Mouse (Mus musculus) frontal cortex, postnatal 25 days (tissue): ENCODE results near the gene Tub.

Source experiments
- DNase-seq, 2 experiments: peaks; one replicate each; pipeline ENCODE4 v3.0.0; 2022; ENCODE audit warnings: low spot score in 2 of 2

Gene Tub

DNA sequence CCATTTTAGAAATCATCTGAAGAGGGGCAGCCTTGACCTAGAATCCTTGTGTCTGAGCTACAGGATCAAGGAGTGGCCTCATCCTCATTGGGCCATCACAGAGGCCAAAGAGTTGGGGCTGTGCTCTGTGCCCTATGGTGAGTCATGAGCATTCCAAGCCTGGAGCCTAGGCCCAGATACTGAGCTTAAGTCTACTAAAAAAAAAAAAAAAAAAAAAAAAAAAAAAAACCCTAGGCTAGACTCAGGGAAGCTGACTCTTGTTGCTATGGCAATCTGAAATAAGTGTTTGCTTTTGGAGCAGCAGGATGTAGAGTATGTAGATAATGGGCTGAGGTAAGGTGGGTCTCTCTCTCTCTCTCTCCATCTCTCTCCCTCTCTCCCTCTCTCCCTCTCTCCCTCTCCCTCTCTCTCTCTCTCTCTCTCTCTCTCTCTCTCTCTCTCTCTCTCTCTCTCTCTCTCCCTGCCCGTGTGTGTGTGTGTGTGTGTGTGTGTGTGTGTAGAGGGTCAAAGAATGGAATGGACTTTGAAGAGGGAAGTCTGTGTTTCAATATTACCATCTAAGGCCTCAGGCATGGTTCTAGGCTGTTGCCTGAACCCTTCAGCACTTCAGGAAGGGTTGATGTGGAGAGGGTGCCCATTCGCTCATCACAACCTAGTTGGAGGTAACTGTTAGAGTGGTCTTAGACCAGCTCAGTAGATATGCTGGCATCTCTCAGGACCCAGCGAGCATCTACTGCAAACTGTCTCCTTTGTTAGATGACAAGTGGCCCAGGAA, 36.0 kb downstream of the Tub start:
- no peak for DNase-seq

DNA sequence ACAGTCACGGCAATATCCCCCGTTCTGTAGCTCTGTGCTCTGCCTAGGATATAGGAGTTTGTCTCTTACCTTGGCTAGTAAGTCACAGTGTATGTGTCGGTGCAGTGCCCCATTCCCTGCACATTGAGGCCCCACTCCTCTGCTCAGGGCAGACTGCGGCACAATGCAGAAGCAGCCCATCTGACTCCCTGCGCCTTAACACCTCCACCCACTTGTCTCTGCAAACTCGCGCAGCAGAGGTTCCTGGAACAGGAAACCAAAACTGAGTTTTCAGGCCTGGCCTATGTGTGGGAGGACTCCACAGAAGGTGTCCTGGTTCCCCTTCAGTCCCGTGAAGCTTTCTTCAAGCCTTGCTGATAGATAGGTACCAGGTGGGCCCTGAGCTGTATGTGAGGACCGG, 41.1 kb downstream of the Tub start:
- DNase-seq: no peak

- DNase-seq: no peak
Observed at GRCm38 (mm10) chr7:108993230-108993629, 43.1 kb downstream of the Tub start.

- DNase-seq: no peak
Observed at GRCm38 (mm10) chr7:108993881-108994291, 43.7 kb downstream of the Tub start.

GRCm38 (mm10) chr7:108996156-108996555, 46.0 kb downstream of the Tub start:
- no peak for DNase-seq

GRCm38 (mm10) chr7:109000315-109000954, 50.3 kb downstream of the Tub start:
- DNase-seq: no peak

DNA sequence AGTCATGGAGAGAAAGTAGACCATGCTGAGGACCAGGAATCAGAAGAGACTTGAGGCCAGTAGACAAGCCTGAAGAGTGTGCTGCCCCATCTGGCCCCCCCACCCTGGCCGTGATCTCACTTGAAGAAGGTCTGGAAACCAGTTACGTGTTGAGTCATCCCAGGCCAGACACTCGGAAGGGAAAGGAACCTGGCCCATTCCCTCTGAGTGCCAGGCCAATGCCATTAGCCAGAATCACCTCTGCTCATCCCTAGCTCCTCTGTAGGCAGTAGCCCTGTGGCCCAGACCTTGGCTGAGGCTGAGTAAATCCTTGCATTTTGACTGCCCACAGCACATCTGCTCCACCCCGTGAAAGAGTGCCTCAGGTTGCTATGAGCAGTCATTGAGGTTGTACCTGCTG, 51.8 kb downstream of the Tub start:
- no peak for DNase-seq

DNA sequence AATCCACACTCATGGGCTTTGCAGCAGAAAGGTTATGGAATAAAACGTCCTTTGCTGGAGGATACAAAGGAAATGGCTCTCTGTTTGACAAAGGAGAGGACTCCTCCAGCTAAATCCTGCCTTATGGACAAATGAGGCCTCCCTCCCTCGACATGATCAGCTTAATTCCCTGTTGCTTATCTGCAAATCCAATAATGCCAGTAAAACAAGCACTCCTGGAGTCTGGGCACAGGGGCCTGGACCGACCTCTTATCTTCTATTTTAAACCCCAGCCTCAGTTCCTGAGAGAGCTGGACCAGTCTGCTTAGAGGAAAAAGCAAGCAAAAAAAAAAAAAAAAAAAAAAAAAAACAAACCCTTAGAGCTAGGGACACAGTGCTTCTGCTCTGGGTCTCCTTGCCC, 53.5 kb downstream of the Tub start:
- no peak for DNase-seq

DNA sequence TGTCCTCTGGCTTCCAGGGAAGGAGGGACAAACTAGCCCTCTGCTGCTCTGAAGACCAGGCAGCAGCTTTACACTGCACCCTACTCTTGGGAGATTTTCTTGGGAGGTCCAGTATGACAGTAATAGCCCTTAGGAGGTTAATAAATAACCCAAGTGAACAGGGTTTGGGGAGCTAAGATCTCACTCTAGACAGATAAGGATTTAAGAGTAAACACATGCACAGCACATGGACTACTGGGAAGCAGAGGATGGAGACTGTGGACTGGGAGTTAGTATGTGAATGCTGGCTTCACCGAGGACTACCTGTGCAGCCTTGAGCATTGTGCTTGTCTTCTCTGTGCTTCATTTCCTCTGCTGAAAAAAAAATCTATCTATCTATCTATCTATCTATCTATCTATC, 59.1 kb downstream of the Tub start:
- no peak for DNase-seq

DNA sequence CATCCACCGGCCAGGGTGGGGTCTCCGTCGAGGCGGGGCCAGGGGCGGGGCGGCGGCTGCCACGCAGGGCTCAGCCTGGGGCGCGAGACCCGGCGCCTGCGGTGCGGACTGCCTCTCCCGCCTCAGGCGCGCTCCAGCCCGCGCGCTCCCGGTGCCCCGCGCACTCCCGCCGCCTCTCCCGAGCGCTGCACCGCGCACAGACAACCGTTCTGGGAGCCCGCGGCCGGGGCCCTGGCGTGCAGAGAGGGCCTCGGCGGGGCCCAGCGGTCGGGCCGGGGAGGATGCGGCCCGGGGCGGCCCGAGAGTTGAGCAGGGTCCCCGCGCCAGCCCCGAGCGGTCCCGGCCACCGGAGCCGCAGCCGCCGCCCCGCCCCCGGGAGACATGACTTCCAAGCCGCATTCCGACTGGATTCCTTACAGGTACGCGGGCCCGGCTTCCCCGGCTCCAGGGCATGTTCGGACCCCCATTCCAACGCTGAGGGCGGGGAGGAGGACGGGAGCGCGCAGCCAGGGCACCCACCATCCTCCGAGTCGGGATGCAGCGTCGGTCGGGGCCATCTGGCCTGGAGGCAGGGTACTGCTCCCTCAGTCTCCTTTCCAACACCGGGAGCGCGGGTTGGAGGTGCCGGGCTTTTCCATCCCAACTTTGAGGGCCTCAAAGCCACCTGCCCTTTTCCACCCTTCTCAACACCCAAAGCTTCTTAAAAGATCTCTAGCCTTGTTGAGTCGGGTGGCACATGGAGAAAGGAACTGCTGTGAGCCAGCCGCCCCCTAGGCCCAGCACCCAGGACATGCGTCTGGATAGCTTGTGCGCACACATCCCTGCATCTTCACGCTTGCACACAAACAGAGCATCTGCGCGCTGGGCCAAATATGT, 60.8 kb downstream of the Tub start:
- no peak for DNase-seq

- DNase-seq: no peak
Observed at GRCm38 (mm10) chr7:109011596-109012180, 61.5 kb downstream of the Tub start.

- no peak for DNase-seq
Observed at GRCm38 (mm10) chr7:109012575-109012974, 62.4 kb downstream of the Tub start.

- no peak for DNase-seq
Observed at GRCm38 (mm10) chr7:109012998-109013625, 63.0 kb downstream of the Tub start.

GRCm38 (mm10) chr7:109014851-109015250, 64.7 kb downstream of the Tub start:
- no peak for DNase-seq

DNA sequence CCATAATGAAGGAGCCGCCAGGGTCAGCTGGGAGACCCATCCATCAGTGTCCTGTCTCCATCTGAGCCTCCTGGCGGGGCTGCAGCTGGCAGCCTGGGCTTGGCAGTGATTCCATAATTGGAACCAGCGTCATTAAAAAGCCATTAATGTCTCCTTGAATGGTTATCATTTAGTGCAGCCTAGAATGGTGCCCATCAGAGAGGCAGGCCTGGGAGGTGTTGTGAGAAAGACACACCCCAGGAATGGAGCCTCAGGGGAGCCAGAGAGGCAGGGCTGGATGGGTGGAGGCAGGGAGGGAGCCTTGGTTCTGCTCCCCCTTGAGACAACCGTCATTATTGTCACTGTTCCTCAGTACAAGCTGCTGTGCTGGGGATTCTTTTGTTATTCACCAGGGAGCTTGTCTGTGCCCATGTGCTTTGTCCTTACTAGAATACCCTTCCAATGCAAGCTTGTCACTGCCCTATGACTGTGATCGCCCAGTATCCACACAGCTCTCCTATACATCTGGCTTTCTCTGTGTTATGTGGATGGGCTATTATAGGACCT, 66.3 kb downstream of the Tub start:
- DNase-seq: no peak

- DNase-seq: no peak
Observed at GRCm38 (mm10) chr7:109019243-109019642, 69.1 kb downstream of the Tub start.

GRCm38 (mm10) chr7:109021428-109021827, 71.3 kb downstream of the Tub start:
- DNase-seq: peak; percentile 64 to 73

DNA sequence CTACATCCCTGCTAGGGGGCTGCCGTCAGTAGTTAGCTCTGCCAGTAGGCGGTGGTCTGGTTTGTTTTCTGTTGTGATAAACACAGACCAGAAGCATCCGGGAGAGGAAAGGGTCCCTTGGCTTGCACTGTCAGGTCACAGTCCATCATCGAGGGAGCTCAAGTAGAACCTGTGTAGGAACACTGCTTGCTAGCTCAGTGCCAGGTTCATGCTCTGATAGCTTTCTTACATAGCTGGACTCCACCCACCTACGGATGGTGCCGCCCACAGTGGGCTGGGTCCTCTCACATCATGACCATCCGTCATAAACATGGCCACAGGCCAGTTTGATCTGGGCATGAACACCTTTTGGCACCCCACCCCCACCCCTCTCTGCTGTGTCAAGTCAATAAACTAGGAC, 75.6 kb downstream of the Tub start:
- no peak for DNase-seq

DNA sequence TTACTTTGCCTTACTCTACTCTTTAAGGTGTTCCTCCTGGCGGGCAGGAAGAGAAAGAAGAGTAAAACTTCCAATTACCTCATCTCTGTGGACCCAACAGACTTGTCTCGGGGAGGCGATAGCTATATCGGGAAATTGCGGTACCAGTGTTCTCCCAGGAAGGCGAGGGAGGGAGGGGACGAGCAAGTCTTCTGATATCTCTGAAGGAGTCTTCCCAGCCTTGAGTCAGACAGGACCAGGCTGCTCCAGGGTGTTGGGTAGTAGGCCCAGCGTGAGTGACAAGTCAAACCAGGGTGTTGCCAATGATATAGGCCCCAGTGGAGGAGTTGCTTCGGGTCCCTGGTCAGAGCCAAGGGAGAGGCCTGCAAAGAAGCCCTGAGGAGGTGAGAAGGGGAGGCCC, 76.8 kb downstream of the Tub start:
- no peak for DNase-seq

DNA sequence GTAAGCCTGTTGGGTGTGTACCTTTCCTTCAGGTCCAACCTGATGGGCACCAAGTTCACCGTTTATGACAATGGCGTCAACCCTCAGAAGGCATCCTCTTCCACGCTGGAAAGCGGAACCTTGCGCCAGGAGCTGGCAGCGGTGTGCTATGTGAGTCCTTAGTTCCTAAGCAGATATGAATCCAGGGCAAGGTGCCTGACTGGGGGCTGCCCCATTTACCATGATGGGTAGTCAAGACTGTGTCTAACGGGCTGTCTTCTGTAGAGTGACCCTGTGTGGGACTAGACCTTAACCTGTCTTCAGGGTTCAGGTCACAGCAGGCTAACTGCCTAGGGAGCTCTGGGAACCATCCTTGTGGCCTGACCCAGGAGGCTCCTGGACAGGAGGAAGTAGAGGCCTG, 77.6 kb downstream of the Tub start:
- no peak for DNase-seq

GRCm38 (mm10) chr7:109028204-109028603, 78.1 kb downstream of the Tub start:
- DNase-seq: peak in 1 of 2 experiments; percentile 64
